Mouse (Mus musculus) ES-Bruce4 (cell line): ENCODE measurements at regions not wholly inside any gene's neighbourhood (a gene's known extent, or its start where the extent isn't known, plus 50 kb on each side); places are given as distances from the start of the nearest gene placed in this dataset.

Experiments
- CTCF ChIP-seq: IDR thresholded peaks from one replicate; pipeline ENCODE4 v1.8.1; 2011; ENCODE audit warnings: low read depth, low read length
- POLR2A ChIP-seq: IDR thresholded peaks from one replicate; pipeline ENCODE4 v1.8.1; 2011; ENCODE audit warnings: low read length; ENCODE audit not compliant: insufficient read depth

- TF ChIP-seq CTCF, result peak; percentile 41
- no peak for TF ChIP-seq POLR2A
Observed at GRCm38 (mm10) chr14:99696301-99696700, 397.8 kb downstream of the Klf5 start.
